Mouse (Mus musculus) induced T-regulatory cell, adult 2 months (primary cell): ENCODE results near the gene Etv6.

ENCODE experiments used
- DNase-seq: peaks from one replicate; pipeline ENCODE4 v3.0.0-alpha.2; 2012; ENCODE audit warnings: low read depth

The Etv6 gene

GRCm38 (mm10) chr6:134110206-134110605 lies 74.7 kb downstream of the Etv6 start:
- no peak for DNase-seq

- DNase-seq = no peak
Measured at GRCm38 (mm10) chr6:134111599-134111998, 76.1 kb downstream of the Etv6 start.

- DNase-seq = no peak
Measured at GRCm38 (mm10) chr6:134112753-134113152, 77.3 kb downstream of the Etv6 start.

- DNase-seq = no peak
Measured at GRCm38 (mm10) chr6:134113168-134113567, 77.7 kb downstream of the Etv6 start.

- DNase-seq = peak; percentile 32
Measured at GRCm38 (mm10) chr6:134115219-134115968, 79.9 kb downstream of the Etv6 start.

- no peak for DNase-seq
Measured at GRCm38 (mm10) chr6:134117380-134117938, 82.0 kb downstream of the Etv6 start.

- DNase-seq = peak; percentile 23
Measured at GRCm38 (mm10) chr6:134118506-134118905, 83.0 kb downstream of the Etv6 start.

- peak; percentile 14 for DNase-seq
Measured at GRCm38 (mm10) chr6:134119136-134119535, 83.6 kb downstream of the Etv6 start.

GRCm38 (mm10) chr6:134120227-134120626 lies 84.7 kb downstream of the Etv6 start:
- no peak for DNase-seq

- DNase-seq = peak; percentile 73
Measured at GRCm38 (mm10) chr6:134120712-134121111, 85.2 kb downstream of the Etv6 start.

- peak; percentile 57 for DNase-seq
Measured at GRCm38 (mm10) chr6:134122945-134123344, 87.4 kb downstream of the Etv6 start.

- DNase-seq = peak; percentile 56
Measured at GRCm38 (mm10) chr6:134123474-134123873, 88.0 kb downstream of the Etv6 start.

- DNase-seq = peak; percentile 27
Measured at GRCm38 (mm10) chr6:134124256-134124655, 88.8 kb downstream of the Etv6 start.

GRCm38 (mm10) chr6:134127996-134128395 lies 92.5 kb downstream of the Etv6 start:
- DNase-seq = no peak

GRCm38 (mm10) chr6:134128594-134128993 lies 93.1 kb downstream of the Etv6 start:
- no peak for DNase-seq

- no peak for DNase-seq
Measured at GRCm38 (mm10) chr6:134129848-134130247, 94.3 kb downstream of the Etv6 start.

GRCm38 (mm10) chr6:134130816-134131215 lies 95.3 kb downstream of the Etv6 start:
- no peak for DNase-seq

- DNase-seq = no peak
Measured at GRCm38 (mm10) chr6:134131601-134132000, 96.1 kb downstream of the Etv6 start.

- no peak for DNase-seq
Measured at GRCm38 (mm10) chr6:134133756-134134155, 98.3 kb downstream of the Etv6 start.

GRCm38 (mm10) chr6:134134821-134135323 lies 99.4 kb downstream of the Etv6 start:
- no peak for DNase-seq

GRCm38 (mm10) chr6:134136315-134136714 lies 100.8 kb downstream of the Etv6 start:
- DNase-seq = no peak

GRCm38 (mm10) chr6:134139359-134139758 lies 103.9 kb downstream of the Etv6 start:
- DNase-seq = no peak
